Mouse (Mus musculus) erythroblast, embryonic 14.5 days (primary cell): ENCODE results near the gene Eif2b5.

Experiments used
- GATA1 ChIP-seq: IDR thresholded peaks from 2 replicates; pipeline ENCODE4 v1.6.1; 2012; ENCODE audit warnings: low read length, inconsistent platforms, mixed read lengths
- TAL1 ChIP-seq: IDR thresholded peaks from 3 replicates; pipeline ENCODE4 v1.6.1; 2012; ENCODE audit warnings: low read length, inconsistent platforms, mixed read lengths

GRCm38 (mm10) chr16:20517216-20517615, 18.6 kb downstream of the Eif2b5 start:
- no peak for TF ChIP-seq GATA1
- TF ChIP-seq TAL1: no peak
